Mouse (Mus musculus): ENCODE data around the gene Lif.

DNA sequence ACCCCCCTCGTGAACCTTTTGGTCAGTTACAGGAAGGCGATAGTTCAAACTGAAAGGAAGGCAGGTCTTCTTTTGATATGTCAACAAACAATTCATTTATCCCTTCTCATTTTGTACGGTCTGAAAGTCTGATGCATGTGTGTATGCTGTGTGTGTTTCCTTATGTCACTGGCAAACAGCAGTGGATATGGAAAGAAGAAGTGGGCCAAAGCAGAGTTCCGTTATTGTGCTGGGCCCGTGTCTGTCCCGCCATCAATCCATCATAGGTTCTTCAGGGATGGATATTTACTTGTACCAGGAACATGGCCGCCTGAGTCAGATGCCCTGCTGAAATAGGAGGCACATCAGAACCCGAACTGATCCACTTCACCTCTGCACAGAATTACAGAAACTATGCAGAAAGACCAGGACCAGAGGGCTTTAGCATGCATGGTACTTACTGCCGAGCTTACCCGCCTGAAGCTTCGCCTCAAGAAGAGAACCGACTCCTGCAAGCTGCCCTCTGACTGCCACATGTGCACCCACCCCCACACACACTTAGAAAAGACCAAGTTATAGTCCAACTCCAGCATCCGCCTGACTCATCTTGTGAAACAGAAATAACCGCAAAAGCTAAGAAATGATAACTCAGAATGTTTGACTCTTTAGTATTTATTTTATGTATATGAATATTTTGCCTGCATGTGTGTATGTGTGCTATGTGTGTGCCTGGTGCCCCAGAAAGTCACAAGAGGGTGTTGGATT is 62.0 kb downstream of the Lif start:
- TF ChIP-seq CTCF (IDR thresholded peaks at IDR 0.05; ENCODE audit: low read depth, low read length) (no peak), POLR2A (IDR thresholded peaks at IDR 0.05; ENCODE audit: borderline replicate concordance, low read depth, low read length) (no peak)

Measured in bone marrow macrophage, adult 2 months (primary cell).